Mouse (Mus musculus) liver, embryonic 16.5 days (tissue): ENCODE measurements around the gene Gm826. TPM values are rescaled to one million over a fixed set of nuclear protein-coding genes. Genes with fewer than 3 reads are reported as not detected.

Experiments used
- ATAC-seq: fragments of 200-750 bp; cut with Nextera tagmentation; 2 replicates; pipeline ENCODE4 v1.8.0; 2017; ENCODE audit warnings: low read depth, mild to moderate bottlenecking, moderate number of reproducible peaks, moderate library complexity
- H3K27ac ChIP-seq: fragments of 300-500 bp; sonication (generic); 2 replicates; pipeline ENCODE4 v1.5.1; 2014; ENCODE audit warnings: mild to moderate bottlenecking, low read length
- H3K27me3 ChIP-seq: fragments of 300-500 bp; sonication (generic); 2 replicates; pipeline ENCODE4 v1.6.1; 2014; ENCODE audit warnings: low read depth, low read length, mixed read lengths; ENCODE audit not compliant: control insufficient read depth, insufficient read depth
- H3K36me3 ChIP-seq: fragments of 300-500 bp; sonication (generic); 2 replicates; pipeline ENCODE4 v1.6.1; 2014; ENCODE audit warnings: mild to moderate bottlenecking; ENCODE audit not compliant: control insufficient read depth, insufficient read depth
- H3K4me1 ChIP-seq: fragments of 300-500 bp; sonication (generic); 2 replicates; pipeline ENCODE4 v1.6.1; 2014; ENCODE audit warnings: low read depth, low read length, mixed read lengths; ENCODE audit not compliant: control insufficient read depth
- H3K4me2 ChIP-seq: fragments of 300-500 bp; sonication (generic); 2 replicates; pipeline ENCODE4 v1.6.1; 2014; ENCODE audit warnings: low read depth, low read length, mixed read lengths
- H3K4me3 ChIP-seq: fragments of 300-500 bp; sonication (generic); 2 replicates; pipeline ENCODE4 v1.5.1; 2014; ENCODE audit warnings: low read depth, mild to moderate bottlenecking, low read length
- H3K9ac ChIP-seq: fragments of 300-500 bp; sonication (generic); 2 replicates; pipeline ENCODE4 v1.6.1; 2014; ENCODE audit warnings: low read depth, low read length
- H3K9me3 ChIP-seq: fragments of 300-500 bp; sonication (generic); replicated peaks from 2 replicates; pipeline ENCODE4 v1.6.1; 2016; ENCODE audit warnings: low read length; ENCODE audit not compliant: control insufficient read depth
- WGBS: fragments of 180-500 bp; shearing (Covaris S2); extraction: QIAGEN DNeasy Blood & Tissue Kit; methylation state at CpG from one replicate; pipeline ENCODE4 v1.1.7; 2014; ENCODE audit not compliant: insufficient replicate concordance; 5-methylcytosine and 5-hydroxymethylcytosine counted together
- polyA plus RNA-seq: library from polyadenylated mRNA; unstranded; fragments of >200 nt; fragmentation: Nextera tagmentation; extraction: Ambion mirVana; gene quantifications from 2 replicates; pipeline ENCODE4 v1.2.1, GENCODE M21; 2015

Gm826 gene
- polyA plus RNA-seq, 1 experiment from 2014 or later, result 6.1 TPM

- H3K9me3 ChIP-seq, result no peaks in the 10 kb centered on the region
- WGBS, result 54% methylated on average over 4 of the region's 4 CpGs
- no peak for ATAC-seq
- H3K9ac ChIP-seq, result no peak overlapping the region
- no peak overlapping the region for H3K4me3 ChIP-seq
- no peaks in the 10 kb centered on the region for H3K36me3 ChIP-seq
- no peaks in the 10 kb centered on the region for H3K4me1 ChIP-seq
- no peaks in the 10 kb centered on the region for H3K27me3 ChIP-seq
- no peak overlapping the region for H3K27ac ChIP-seq
- no peak overlapping the region for H3K4me2 ChIP-seq
These were observed 12.1 kb downstream of the Gm826 start for GRCm38 (mm10) chr2:160321829-160322228.

GRCm38 (mm10) chr2:160318255-160318654 is 15.7 kb downstream of the Gm826 start:
- H3K27ac ChIP-seq, result no peak overlapping the region
- H3K4me3 ChIP-seq, result no peak overlapping the region
- H3K4me2 ChIP-seq, result no peak overlapping the region
- 17% methylated on average over 4 of the region's 4 CpGs for WGBS
- no peak overlapping the region for H3K9ac ChIP-seq
- no peaks in the 10 kb centered on the region for H3K36me3 ChIP-seq
- H3K4me1 ChIP-seq, result no peaks in the 10 kb centered on the region
- no peaks in the 10 kb centered on the region for H3K27me3 ChIP-seq
- no peaks in the 10 kb centered on the region for H3K9me3 ChIP-seq
- no peak for ATAC-seq

- Histone ChIP-seq H3K36me3 (no peaks in the 10 kb centered on the region), H3K4me3 (no peak overlapping the region), H3K27ac (no peak overlapping the region), H3K9ac (no peak overlapping the region), H3K4me2 (no peak overlapping the region), H3K9me3 (no peaks in the 10 kb centered on the region), H3K27me3 (no peaks in the 10 kb centered on the region), H3K4me1 (no peaks in the 10 kb centered on the region)
- ATAC-seq, result no peak
- WGBS, result 49% methylated on average over 12 of the region's 12 CpGs
These were observed 20.4 kb downstream of the Gm826 start for GRCm38 (mm10) chr2:160313595-160314007.

- H3K36me3 ChIP-seq, result no peaks in the 10 kb centered on the region
- no peak overlapping the region for H3K4me3 ChIP-seq
- no peaks in the 10 kb centered on the region for H3K9me3 ChIP-seq
- no peak overlapping the region for H3K4me2 ChIP-seq
- no peak for ATAC-seq
- 56% methylated on average over 3 of the region's 3 CpGs for WGBS
- no peak overlapping the region for H3K27ac ChIP-seq
- H3K4me1 ChIP-seq, result no peaks in the 10 kb centered on the region
- H3K9ac ChIP-seq, result no peak overlapping the region
- no peaks in the 10 kb centered on the region for H3K27me3 ChIP-seq
These were observed 28.9 kb downstream of the Gm826 start for GRCm38 (mm10) chr2:160305070-160305469.

- H3K27ac ChIP-seq, result no peak overlapping the region
- 30% methylated on average over 2 of the region's 2 CpGs for WGBS
- no peaks in the 10 kb centered on the region for H3K27me3 ChIP-seq
- no peak overlapping the region for H3K4me2 ChIP-seq
- no peaks in the 10 kb centered on the region for H3K4me1 ChIP-seq
- no peak for ATAC-seq
- H3K9ac ChIP-seq, result no peak overlapping the region
- H3K36me3 ChIP-seq, result no peaks in the 10 kb centered on the region
- H3K4me3 ChIP-seq, result no peak overlapping the region
- no peaks in the 10 kb centered on the region for H3K9me3 ChIP-seq
These were observed 30.0 kb downstream of the Gm826 start for GRCm38 (mm10) chr2:160303992-160304391.

GRCm38 (mm10) chr2:160302013-160302412 is 31.9 kb downstream of the Gm826 start:
- no peak overlapping the region for H3K4me3 ChIP-seq
- 34% methylated on average over 4 of the region's 4 CpGs for WGBS
- no peak overlapping the region for H3K9ac ChIP-seq
- no peak overlapping the region for H3K27ac ChIP-seq
- no peaks in the 10 kb centered on the region for H3K36me3 ChIP-seq
- no peaks in the 10 kb centered on the region for H3K27me3 ChIP-seq
- ATAC-seq, result no peak
- H3K4me2 ChIP-seq, result no peak overlapping the region
- no peaks in the 10 kb centered on the region for H3K9me3 ChIP-seq
- no peaks in the 10 kb centered on the region for H3K4me1 ChIP-seq

- no peaks in the 10 kb centered on the region for H3K4me1 ChIP-seq
- no peaks in the 10 kb centered on the region for H3K27me3 ChIP-seq
- ATAC-seq, result no peak
- no peak overlapping the region for H3K27ac ChIP-seq
- no peak overlapping the region for H3K9ac ChIP-seq
- H3K4me3 ChIP-seq, result no peak overlapping the region
- H3K4me2 ChIP-seq, result no peak overlapping the region
- no peaks in the 10 kb centered on the region for H3K9me3 ChIP-seq
- H3K36me3 ChIP-seq, result no peaks in the 10 kb centered on the region
These were observed 35.4 kb downstream of the Gm826 start for GRCm38 (mm10) chr2:160298586-160298985.

GRCm38 (mm10) chr2:160288538-160289151 is 45.3 kb downstream of the Gm826 start:
- WGBS, result 60% methylated on average over 10 of the region's 10 CpGs
- Histone ChIP-seq H3K9me3 (no peaks in the 10 kb centered on the region), H3K4me1 (no peaks in the 10 kb centered on the region), H3K4me3 (no peak overlapping the region), H3K36me3 (no peaks in the 10 kb centered on the region), H3K9ac (no peak overlapping the region), H3K27me3 (no peaks in the 10 kb centered on the region), H3K4me2 (no peak overlapping the region), H3K27ac (no peak overlapping the region)
- ATAC-seq, result no peak

- ATAC-seq, result peak; percentile 30; the same call in 1 of the 2 replicates
- WGBS, result 50% methylated on average over 5 of the region's 5 CpGs
These were observed 57.9 kb downstream of the Gm826 start for GRCm38 (mm10) chr2:160275959-160276657.

More at GRCm38 (mm10) chr2:160275959-160276657, 57.9 kb downstream of the Gm826 start:
- Histone ChIP-seq H3K4me1 (no peaks in the 10 kb centered on the region), H3K27me3 (no peaks in the 10 kb centered on the region), H3K27ac (no peak overlapping the region), H3K4me3 (no peak overlapping the region), H3K36me3 (no peaks in the 10 kb centered on the region), H3K4me2 (no peak overlapping the region), H3K9ac (no peak overlapping the region), H3K9me3 (no peaks in the 10 kb centered on the region)
